Mouse (Mus musculus) hindbrain, embryonic 16.5 days (tissue): Measurements from ENCODE around the gene Borcs6. TPM values are rescaled to one million over a fixed set of nuclear protein-coding genes. Genes with fewer than 3 reads are reported as not detected.

Source experiments
- ATAC-seq: fragments of 200-750 bp; cut with Nextera tagmentation; 2 replicates; pipeline ENCODE4 v1.8.0; 2017; ENCODE audit warnings: moderate TSS enrichment, moderate library complexity
- H3K27ac ChIP-seq: fragments of 300-500 bp; sonication (generic); 2 replicates; pipeline ENCODE4 v1.5.1; 2014; ENCODE audit warnings: low read depth, mild to moderate bottlenecking, control low read depth, low read length, moderate library complexity
- H3K27me3 ChIP-seq: fragments of 300-500 bp; sonication (generic); replicated peaks from 2 replicates; pipeline ENCODE4 v1.6.1; 2014; ENCODE audit warnings: low read length; ENCODE audit not compliant: control insufficient read depth, insufficient read depth
- H3K36me3 ChIP-seq: fragments of 300-500 bp; sonication (generic); 2 replicates; pipeline ENCODE4 v1.6.1; 2014; ENCODE audit warnings: mild to moderate bottlenecking, low read length, moderate library complexity, mixed read lengths; ENCODE audit not compliant: control insufficient read depth, insufficient read depth
- H3K4me1 ChIP-seq: fragments of 300-500 bp; sonication (generic); 2 replicates; pipeline ENCODE4 v1.6.1; 2014; ENCODE audit warnings: low read depth, low read length; ENCODE audit not compliant: control insufficient read depth, insufficient read depth
- H3K4me2 ChIP-seq: fragments of 300-500 bp; sonication (generic); 2 replicates; pipeline ENCODE4 v1.6.1; 2014; ENCODE audit warnings: mild to moderate bottlenecking, low read length, control low read depth, moderate library complexity
- H3K4me3 ChIP-seq: fragments of 300-500 bp; sonication (generic); 2 replicates; pipeline ENCODE4 v1.5.1; 2014; ENCODE audit warnings: mild to moderate bottlenecking, low read length, control low read depth, moderate library complexity
- H3K9ac ChIP-seq: fragments of 300-500 bp; sonication (generic); 2 replicates; pipeline ENCODE4 v1.6.1; 2014; ENCODE audit warnings: low read depth, mild to moderate bottlenecking, control low read depth, low read length, moderate library complexity
- H3K9me3 ChIP-seq: fragments of 300-500 bp; sonication (generic); 2 replicates; pipeline ENCODE4 v1.6.1; 2014; ENCODE audit warnings: mild to moderate bottlenecking, low read length, moderate library complexity; ENCODE audit not compliant: control insufficient read depth
- WGBS: fragments of 180-500 bp; shearing (Covaris S2); extraction: QIAGEN DNeasy Blood & Tissue Kit; methylation state at CpG from one replicate; pipeline ENCODE4 v1.1.7; 2014; 5-methylcytosine and 5-hydroxymethylcytosine counted together
- polyA plus RNA-seq: library from polyadenylated mRNA; unstranded; fragments of >200 nt; fragmentation: Nextera tagmentation; extraction: Ambion mirVana; gene quantifications from 2 replicates; pipeline ENCODE4 v1.2.1, GENCODE M21; 2015

The Borcs6 gene
- polyA plus RNA-seq, 1 experiment from 2014 or later, result 20.9 TPM

- peak; percentile 76 for ATAC-seq
- Histone ChIP-seq H3K4me3 (peak within 1 kb of the TSS; percentile 56), H3K27me3 (no peaks in the 10 kb centered on the region), H3K9me3 (no peaks in the 10 kb centered on the region), H3K4me1 (peaks cover 8% of the 10 kb centered on the region), H3K9ac (peak within 1 kb of the TSS; percentile 50), H3K27ac (no peak within 1 kb of the TSS), H3K4me2 (peak within 1 kb of the TSS; percentile 91), H3K36me3 (no peaks in the 10 kb centered on the region)
- under 1% methylated on average over 54 of the region's 54 CpGs for WGBS
Measured at GRCm38 (mm10) chr11:69045531-69046394, 13.8 kb upstream of the Borcs6 start, which contains the start of gene Aurkb. Gene Aurkb, plus strand, starts transcription at chr11:69045647.

GRCm38 (mm10) chr11:69046395-69046774 lies 13.1 kb upstream of the Borcs6 start:
- H3K4me2 ChIP-seq, result peak overlapping the region; percentile 91
- no peaks in the 10 kb centered on the region for H3K27me3 ChIP-seq
- WGBS, result 14% methylated on average over 9 of the region's 9 CpGs
- no peak overlapping the region for H3K27ac ChIP-seq
- H3K4me3 ChIP-seq, result peak overlapping the region; percentile 56
- H3K36me3 ChIP-seq, result no peaks in the 10 kb centered on the region
- H3K9me3 ChIP-seq, result no peaks in the 10 kb centered on the region
- peak overlapping the region; percentile 50; the same call in 1 of the 2 replicates for H3K9ac ChIP-seq
- ATAC-seq, result no peak
- peaks cover 8% of the 10 kb centered on the region for H3K4me1 ChIP-seq

- Histone ChIP-seq H3K27ac (no peak overlapping the region), H3K4me1 (peaks cover 8% of the 10 kb centered on the region), H3K27me3 (no peaks in the 10 kb centered on the region), H3K36me3 (no peaks in the 10 kb centered on the region), H3K9me3 (no peaks in the 10 kb centered on the region), H3K4me2 (0 out of 2 replicates have a peak overlapping the region, but pooled peaks have one; percentile 1), H3K9ac (no peak overlapping the region), H3K4me3 (no peak overlapping the region)
- WGBS, result 90% methylated on average over 12 of the region's 12 CpGs
- no peak for ATAC-seq
Measured at GRCm38 (mm10) chr11:69047592-69047991, 11.9 kb upstream of the Borcs6 start.

- Histone ChIP-seq H3K4me2 (no peak overlapping the region), H3K4me3 (no peak overlapping the region), H3K4me1 (peaks cover 8% of the 10 kb centered on the region), H3K9me3 (no peaks in the 10 kb centered on the region), H3K36me3 (no peaks in the 10 kb centered on the region), H3K9ac (no peak overlapping the region), H3K27ac (no peak overlapping the region), H3K27me3 (no peaks in the 10 kb centered on the region)
- 91% methylated on average over 14 of the region's 14 CpGs for WGBS
- no peak for ATAC-seq
Measured at GRCm38 (mm10) chr11:69048151-69048550, 11.4 kb upstream of the Borcs6 start.

GRCm38 (mm10) chr11:69050748-69051147 lies 8.8 kb upstream of the Borcs6 start:
- H3K27me3 ChIP-seq, result no peaks in the 10 kb centered on the region
- peaks cover 8% of the 10 kb centered on the region for H3K4me1 ChIP-seq
- H3K4me2 ChIP-seq, result no peak overlapping the region
- no peaks in the 10 kb centered on the region for H3K36me3 ChIP-seq
- H3K4me3 ChIP-seq, result no peak overlapping the region
- WGBS, result 81% methylated on average over 8 of the region's 8 CpGs
- no peak for ATAC-seq
- H3K9me3 ChIP-seq, result no peaks in the 10 kb centered on the region
- H3K27ac ChIP-seq, result no peak overlapping the region
- H3K9ac ChIP-seq, result no peak overlapping the region

GRCm38 (mm10) chr11:69051771-69052170 lies 7.7 kb upstream of the Borcs6 start:
- no peak for ATAC-seq
- Histone ChIP-seq H3K27me3 (no peaks in the 10 kb centered on the region), H3K4me3 (no peak overlapping the region), H3K27ac (no peak overlapping the region), H3K36me3 (no peaks in the 10 kb centered on the region), H3K9ac (no peak overlapping the region), H3K4me1 (no peaks in the 10 kb centered on the region), H3K9me3 (no peaks in the 10 kb centered on the region), H3K4me2 (no peak overlapping the region)
- 53% methylated on average over 4 of the region's 4 CpGs for WGBS

- 96% methylated on average over 2 of the region's 2 CpGs for WGBS
- no peaks in the 10 kb centered on the region; the same call in 1 of the 2 replicates for H3K4me1 ChIP-seq
- no peak overlapping the region for H3K27ac ChIP-seq
- ATAC-seq, result no peak
- H3K27me3 ChIP-seq, result no peaks in the 10 kb centered on the region
- H3K9me3 ChIP-seq, result no peaks in the 10 kb centered on the region
- H3K4me3 ChIP-seq, result no peak overlapping the region
- no peak overlapping the region for H3K4me2 ChIP-seq
- no peaks in the 10 kb centered on the region for H3K36me3 ChIP-seq
- H3K9ac ChIP-seq, result no peak overlapping the region
Measured at GRCm38 (mm10) chr11:69052824-69053421, 6.6 kb upstream of the Borcs6 start.

GRCm38 (mm10) chr11:69053848-69054247 lies 5.7 kb upstream of the Borcs6 start:
- 85% methylated on average over 3 of the region's 3 CpGs for whole genome bisulfite sequencing
- ATAC-seq, result no peak
- Histone ChIP-seq H3K4me3 (no peak overlapping the region), H3K36me3 (no peaks in the 10 kb centered on the region), H3K9ac (no peak overlapping the region), H3K27me3 (no peaks in the 10 kb centered on the region), H3K9me3 (no peaks in the 10 kb centered on the region), H3K4me2 (no peak overlapping the region), H3K27ac (no peak overlapping the region), H3K4me1 (peaks cover 3% of the 10 kb centered on the region; the same call in 1 of the 2 replicates)

GRCm38 (mm10) chr11:69058265-69058664 lies 1.3 kb upstream of the Borcs6 start:
- no peaks in the 10 kb centered on the region for H3K36me3 ChIP-seq
- H3K9me3 ChIP-seq, result no peaks in the 10 kb centered on the region
- ATAC-seq, result no peak
- peak overlapping the region; percentile 74 for H3K4me2 ChIP-seq
- H3K27me3 ChIP-seq, result no peaks in the 10 kb centered on the region
- H3K4me3 ChIP-seq, result peak overlapping the region; percentile 82
- no peak overlapping the region for H3K27ac ChIP-seq
- H3K4me1 ChIP-seq, result peaks cover 15% of the 10 kb centered on the region
- WGBS, result 70% methylated on average over 2 of the region's 2 CpGs
- H3K9ac ChIP-seq, result peak overlapping the region; percentile 77; the same call in 1 of the 2 replicates
